Mouse (Mus musculus) thymus, adult 2 months (tissue): ENCODE measurements around the gene Gne.

ENCODE experiments used
- CTCF ChIP-seq: fragments of 200-500 bp; IDR thresholded peaks from 2 replicates; pipeline ENCODE4 v1.5.1; 2012; ENCODE audit warnings: mild to moderate bottlenecking, control low read depth, low read length, moderate library complexity, borderline replicate concordance; ENCODE audit not compliant: control insufficient read depth, poor library complexity, insufficient read depth; ENCODE audit errors: extremely low read depth
- POLR2A ChIP-seq: fragments of 200-500 bp; IDR thresholded peaks from 2 replicates; pipeline ENCODE4 v1.6.1; 2012; ENCODE audit warnings: mild to moderate bottlenecking, low read length, control low read depth, moderate library complexity; ENCODE audit not compliant: control insufficient read depth, poor library complexity, insufficient read depth; ENCODE audit errors: extremely low read depth

DNA sequence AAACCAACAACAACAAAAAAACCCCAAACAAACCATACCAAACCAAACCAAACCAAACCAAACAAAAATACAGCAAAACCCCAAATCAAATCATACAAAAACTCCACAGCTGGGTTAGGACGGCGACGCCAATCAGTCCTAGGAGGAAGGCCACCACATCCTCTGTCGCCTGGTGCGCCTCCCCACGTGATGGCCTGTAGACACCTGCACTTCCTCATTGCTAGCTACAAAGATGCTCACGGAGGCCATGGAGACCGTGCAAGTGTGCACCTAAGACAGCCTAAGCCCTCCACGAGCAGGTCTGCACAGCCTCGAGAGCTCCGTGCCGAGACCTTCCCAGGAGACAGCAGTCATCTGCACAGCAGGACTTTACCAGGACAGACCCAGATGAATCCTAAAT is 42.8 kb upstream of the Gne start:
- TF ChIP-seq CTCF (no peak), POLR2A (no peak)
